Mouse (Mus musculus) inflammation-experienced regulatory T-cells, adult 6 months (primary cell): ENCODE results near the gene Gm21891. TPM values are rescaled to one million over a fixed set of nuclear protein-coding genes. Genes with fewer than 3 reads are reported as not detected.
"Not testable (repeated sequence)": the region's sequence is repeated elsewhere in the genome, so short reads cannot be mapped to it uniquely, and the experiment has no call there.

Source experiments
- ATAC-seq: one replicate; pipeline ENCODE4 v1.8.0; 2017
- polyA plus RNA-seq, 3 experiments: library from polyadenylated mRNA; unstranded; fragments of 100-300 nt; shearing (Covaris generic); gene quantifications; one replicate each; pipeline ENCODE4 v1.2.1; 2017

Gm21891 gene
- not detected for polyA plus RNA-seq

GRCm38 (mm10) chrY:13133392-13133791 lies at the start of gene Gm21891:
Gene Gm21891 (minus strand): TSS chrY:13133492.
- not testable (repeated sequence) for ATAC-seq

- not testable (repeated sequence) for ATAC-seq
These were observed 28.4 kb upstream of the Gm21891 start, which contains the start of gene Gm21425 for GRCm38 (mm10) chrY:13161668-13162067. Gene Gm21425 (plus strand): TSS chrY:13161968.

Other genes with a start within 250 kb of the Gm21891 start
- not detected for gene Gm20807, start 90.6 kb downstream of the Gm21891 start, polyA plus RNA-seq
- not detected for gene Gm21425, start 28.5 kb upstream of the Gm21891 start, polyA plus RNA-seq
- not detected for gene Gm21828, start 90.4 kb upstream of the Gm21891 start, polyA plus RNA-seq
- gene Gm21440, start 118.9 kb upstream of the Gm21891 start, polyA plus RNA-seq, result not detected
- not detected for gene Gm21454, start 119.0 kb upstream of the Gm21891 start, polyA plus RNA-seq
- not detected for gene Gm21725, start 215.6 kb upstream of the Gm21891 start, polyA plus RNA-seq